24 mouse cellular contexts compared by ENCODE assay signal in the genomic region with DNA sequence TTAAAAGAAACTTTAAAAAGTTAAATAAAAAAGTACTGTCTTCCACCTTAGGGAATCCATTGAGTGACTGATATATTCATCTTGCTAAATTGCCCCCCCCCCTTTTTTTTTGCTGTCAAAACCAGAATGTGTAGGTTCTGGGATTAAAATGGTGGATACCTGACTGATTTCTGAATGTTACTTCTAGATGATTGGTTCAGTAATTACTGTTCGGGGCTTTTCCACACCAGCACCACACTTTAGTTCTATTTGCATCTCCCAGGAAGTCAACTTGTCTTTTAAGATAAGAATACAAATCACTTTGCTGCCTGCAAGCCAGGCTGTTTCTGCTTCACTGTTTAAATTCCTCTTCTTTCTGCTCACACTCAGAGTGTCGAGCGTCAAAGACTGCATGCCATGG. TPM values are rescaled to one million over a fixed set of nuclear protein-coding genes. Genes with fewer than 3 reads are reported as not detected.
"Had no signal": no experiment of that assay in that cellular context is flagged by ENCODE, and none has a peak within 500 bp of the region (broad histone marks: within the 10 kb centered on the region; RNA-seq: fewer than 3 reads in every experiment).

No protein-coding gene starts in this region.

- H3K27me3 ChIP-seq: lung, embryonic 15.5 days; midbrain, embryonic 12.5 days; neural tube, embryonic 12.5 days; stomach, embryonic 15.5 days had no signal

- H3K4me1 ChIP-seq: lung, embryonic 15.5 days; midbrain, embryonic 12.5 days; neural tube, embryonic 12.5 days; stomach, embryonic 15.5 days had no signal

- H3K27ac ChIP-seq: lung, embryonic 15.5 days; macrophage; midbrain, embryonic 10.5 days; midbrain, embryonic 12.5 days; neural tube, embryonic 12.5 days; stomach, embryonic 15.5 days; stomach, postnatal 0 days had no signal

- ATAC-seq: liver, postnatal 0 days; lung, postnatal 0 days; midbrain, embryonic 16.5 days had no signal

- DNase-seq: liver, postnatal 0 days; lung, adult 2 months; lung, postnatal 14 days; lung, postnatal 36 days; midbrain, embryonic 14.5 days; right cerebral cortex, postnatal 14 days; thymus, postnatal 14 days; thymus, postnatal 36 days had no signal

- H3K9ac ChIP-seq: liver, postnatal 0 days; lung, embryonic 15.5 days; midbrain, embryonic 12.5 days; neural tube, embryonic 12.5 days; stomach, embryonic 15.5 days had no signal

- H3K36me3 ChIP-seq: lung, embryonic 15.5 days; midbrain, embryonic 10.5 days; midbrain, embryonic 12.5 days; neural tube, embryonic 12.5 days; stomach, embryonic 15.5 days had no signal

- H3K9me3 ChIP-seq: lung, embryonic 15.5 days; midbrain, embryonic 10.5 days; midbrain, embryonic 12.5 days; neural tube, embryonic 12.5 days; stomach, embryonic 15.5 days had no signal

- H3K4me2 ChIP-seq: lung, embryonic 15.5 days; midbrain, embryonic 12.5 days; neural tube, embryonic 12.5 days; stomach, embryonic 15.5 days had no signal

- H3K4me3 ChIP-seq: lung, embryonic 15.5 days; midbrain, embryonic 10.5 days; midbrain, embryonic 12.5 days; myocyte; neural tube, embryonic 12.5 days; stomach, embryonic 15.5 days had no signal

RNA-seq across cellular contexts. Expression of gene Retnlb, which starts 18.4 kb away (rescaled TPM):
- total RNA-seq: megakaryocyte, adult 5-6 weeks; megakaryocyte-erythroid progenitor cell, adult 5-6 weeks had no signal
- polyA plus RNA-seq: liver, postnatal 0 days; lung, adult 2 months; macrophage; midbrain, embryonic 10.5 days; midbrain, embryonic 12.5 days; midbrain, embryonic 14.5 days; midbrain, embryonic 16.5 days; myocyte; neural tube, embryonic 12.5 days; neural tube, embryonic 14.5 days; spleen, adult 2 months; stomach, embryonic 15.5 days; stomach, postnatal 0 days; testis, adult 2 months had no signal

RNA-seq across cellular contexts. Expression of gene Trat1, which starts 26.5 kb away (rescaled TPM):
- polyA plus RNA-seq: liver, postnatal 0 days; macrophage; midbrain, embryonic 10.5 days; midbrain, embryonic 12.5 days; midbrain, embryonic 14.5 days; midbrain, embryonic 16.5 days; myocyte; neural tube, embryonic 12.5 days; stomach, postnatal 0 days had no signal

RNA-seq across cellular contexts. Expression of gene Retnla, which starts 44.1 kb away (rescaled TPM):
- total RNA-seq: megakaryocyte, adult 5-6 weeks; megakaryocyte-erythroid progenitor cell, adult 5-6 weeks; neutrophil, adult 5-6 weeks had no signal
- polyA plus RNA-seq: liver, postnatal 0 days; macrophage; midbrain, embryonic 10.5 days; midbrain, embryonic 12.5 days; midbrain, embryonic 14.5 days; midbrain, embryonic 16.5 days; myocyte; neural tube, embryonic 12.5 days; neural tube, embryonic 14.5 days; stomach, embryonic 15.5 days; stomach, postnatal 0 days had no signal
